Mouse (Mus musculus): ENCODE data around the gene Catip. TPM values are rescaled to one million over a fixed set of nuclear protein-coding genes. Genes with fewer than 3 reads are reported as not detected.

The Catip gene
- polyA plus RNA-seq, 1 experiment: 0.39 TPM

GRCm38 (mm10) chr1:74342308-74342707 lies 19.6 kb upstream of the Catip start:
- 86% methylated on average over 1 of the region's 1 CpGs for WGBS
- Histone ChIP-seq H3K4me3 (ENCODE audit: low read depth, low read length) (no peak overlapping the region), H3K27me3 (ENCODE audit: control insufficient read depth, insufficient read depth, low read length) (no peaks in the 10 kb centered on the region), H3K27ac (ENCODE audit: insufficient read depth, low read depth, low read length) (no peak overlapping the region), H3K4me1 (ENCODE audit: control insufficient read depth, insufficient read depth, insufficient read length, low read length) (peaks cover 2% of the 10 kb centered on the region; the same call in 1 of the 2 replicates), H3K36me3 (ENCODE audit: control insufficient read depth, insufficient read depth, low read length) (no peaks in the 10 kb centered on the region)
- TF ChIP-seq CTCF (IDR thresholded peaks at IDR 0.05; ENCODE audit: extremely low read depth, insufficient read length, insufficient replicate concordance, low read depth, low read length): no peak
- no peak for TF ChIP-seq POLR2A (IDR thresholded peaks at IDR 0.05; ENCODE audit: low read depth, low read length)

GRCm38 (mm10) chr1:74343161-74343560 lies 18.7 kb upstream of the Catip start:
- WGBS: 72% methylated on average over 5 of the region's 5 CpGs
- H3K27me3 ChIP-seq (ENCODE audit: control insufficient read depth, insufficient read depth, low read length): no peaks in the 10 kb centered on the region
- no peaks in the 10 kb centered on the region for H3K36me3 ChIP-seq (ENCODE audit: control insufficient read depth, insufficient read depth, low read length)
- TF ChIP-seq CTCF (IDR thresholded peaks at IDR 0.05; ENCODE audit: extremely low read depth, insufficient read length, insufficient replicate concordance, low read depth, low read length) (no peak), POLR2A (IDR thresholded peaks at IDR 0.05; ENCODE audit: low read depth, low read length) (no peak)
- no peak overlapping the region for H3K27ac ChIP-seq (ENCODE audit: insufficient read depth, low read depth, low read length)
- no peak overlapping the region for H3K4me3 ChIP-seq (ENCODE audit: low read depth, low read length)
- peaks cover 2% of the 10 kb centered on the region; the same call in 1 of the 2 replicates for H3K4me1 ChIP-seq (ENCODE audit: control insufficient read depth, insufficient read depth, insufficient read length, low read length)

GRCm38 (mm10) chr1:74344163-74344916 lies 17.6 kb upstream of the Catip start:
- peaks cover 2% of the 10 kb centered on the region; the same call in 1 of the 2 replicates for H3K4me1 ChIP-seq (ENCODE audit: control insufficient read depth, insufficient read depth, insufficient read length, low read length)
- 80% methylated on average over 11 of the region's 11 CpGs for WGBS
- TF ChIP-seq CTCF (IDR thresholded peaks at IDR 0.05; ENCODE audit: extremely low read depth, insufficient read length, insufficient replicate concordance, low read depth, low read length): no peak
- no peak for TF ChIP-seq POLR2A (IDR thresholded peaks at IDR 0.05; ENCODE audit: low read depth, low read length)
- no peaks in the 10 kb centered on the region for H3K36me3 ChIP-seq (ENCODE audit: control insufficient read depth, insufficient read depth, low read length)
- no peaks in the 10 kb centered on the region for H3K27me3 ChIP-seq (ENCODE audit: control insufficient read depth, insufficient read depth, low read length)
- H3K27ac ChIP-seq (ENCODE audit: insufficient read depth, low read depth, low read length): peak overlapping the region; percentile 46; the same call in 1 of the 2 replicates
- H3K4me3 ChIP-seq (ENCODE audit: low read depth, low read length): no peak overlapping the region

DNA sequence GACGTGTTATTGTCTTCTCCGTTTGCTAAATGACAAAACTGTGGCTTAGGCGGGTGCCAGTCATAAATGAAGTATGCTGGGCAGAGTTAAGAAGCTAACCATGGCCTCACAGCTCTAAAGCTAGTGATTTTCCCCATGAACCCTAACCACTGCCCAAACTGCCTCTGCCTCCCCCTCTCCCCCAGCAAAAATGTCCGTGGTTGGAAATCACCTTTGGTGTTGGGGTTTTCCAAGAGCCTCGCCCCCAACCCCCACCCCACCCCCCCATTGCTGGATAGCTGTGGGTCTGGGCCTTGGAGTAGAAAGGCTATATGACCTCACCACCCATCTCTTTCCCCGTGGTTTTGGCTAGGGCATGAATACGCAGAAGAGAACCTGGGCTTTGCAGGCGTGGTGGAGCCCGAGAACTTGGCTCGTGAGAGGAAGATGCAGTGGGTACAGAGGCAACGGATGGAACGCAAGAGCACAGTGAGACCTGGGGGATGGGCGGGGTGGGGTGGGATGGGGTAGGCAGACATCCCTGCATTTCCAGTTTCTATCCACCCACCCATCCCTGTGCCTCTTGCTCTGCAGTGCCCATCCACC lies 10.6 kb upstream of the Catip start:
- WGBS: 86% methylated on average over 13 of the region's 13 CpGs
- Histone ChIP-seq H3K27ac (ENCODE audit: insufficient read depth, low read depth, low read length) (no peak overlapping the region), H3K4me1 (ENCODE audit: control insufficient read depth, insufficient read depth, insufficient read length, low read length) (no peaks in the 10 kb centered on the region), H3K27me3 (ENCODE audit: control insufficient read depth, insufficient read depth, low read length) (no peaks in the 10 kb centered on the region), H3K36me3 (ENCODE audit: control insufficient read depth, insufficient read depth, low read length) (no peaks in the 10 kb centered on the region), H3K4me3 (ENCODE audit: low read depth, low read length) (no peak overlapping the region)
- TF ChIP-seq POLR2A (IDR thresholded peaks at IDR 0.05; ENCODE audit: low read depth, low read length): no peak
- TF ChIP-seq CTCF (IDR thresholded peaks at IDR 0.05; ENCODE audit: extremely low read depth, insufficient read length, insufficient replicate concordance, low read depth, low read length): no peak

DNA sequence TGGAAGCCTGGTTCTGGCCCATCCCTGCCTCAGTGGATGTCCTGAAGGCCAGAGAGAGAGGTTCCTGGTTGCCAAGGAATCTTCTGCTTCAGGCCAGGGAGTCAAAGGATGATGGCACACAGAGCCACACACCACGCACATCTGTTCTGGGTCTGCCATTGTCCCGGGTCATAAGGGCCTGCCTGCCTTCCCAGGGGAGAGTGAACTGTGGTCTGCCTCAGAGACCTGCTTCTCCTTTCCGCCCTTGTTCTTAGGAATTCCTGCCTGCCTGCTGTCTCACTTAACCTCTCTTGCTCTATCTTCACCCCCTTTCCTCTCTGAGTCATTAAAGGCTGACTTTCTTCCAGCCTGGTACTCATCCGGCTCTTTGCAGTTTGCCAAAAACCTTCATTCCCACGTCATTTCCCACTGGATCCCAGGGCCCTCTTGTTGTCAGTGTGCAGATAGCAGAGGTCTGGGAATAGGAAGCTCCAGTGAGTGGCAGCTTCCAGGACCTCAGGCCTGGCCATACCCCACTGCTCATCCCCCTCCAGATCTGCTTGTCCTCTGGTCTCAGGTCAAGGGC lies 9.3 kb upstream of the Catip start:
- 86% methylated on average over 5 of the region's 5 CpGs for WGBS
- no peaks in the 10 kb centered on the region for H3K4me1 ChIP-seq (ENCODE audit: control insufficient read depth, insufficient read depth, insufficient read length, low read length)
- H3K27ac ChIP-seq (ENCODE audit: insufficient read depth, low read depth, low read length): no peak overlapping the region
- no peak overlapping the region for H3K4me3 ChIP-seq (ENCODE audit: low read depth, low read length)
- H3K36me3 ChIP-seq (ENCODE audit: control insufficient read depth, insufficient read depth, low read length): no peaks in the 10 kb centered on the region
- no peaks in the 10 kb centered on the region for H3K27me3 ChIP-seq (ENCODE audit: control insufficient read depth, insufficient read depth, low read length)
- no peak for TF ChIP-seq CTCF (IDR thresholded peaks at IDR 0.05; ENCODE audit: extremely low read depth, insufficient read length, insufficient replicate concordance, low read depth, low read length)
- TF ChIP-seq POLR2A (IDR thresholded peaks at IDR 0.05; ENCODE audit: low read depth, low read length): no peak

GRCm38 (mm10) chr1:74353453-74354229 lies 8.3 kb upstream of the Catip start:
- WGBS: 84% methylated on average over 9 of the region's 9 CpGs
- H3K27ac ChIP-seq (ENCODE audit: insufficient read depth, low read depth, low read length): no peak overlapping the region
- no peaks in the 10 kb centered on the region for H3K36me3 ChIP-seq (ENCODE audit: control insufficient read depth, insufficient read depth, low read length)
- H3K27me3 ChIP-seq (ENCODE audit: control insufficient read depth, insufficient read depth, low read length): no peaks in the 10 kb centered on the region
- H3K4me1 ChIP-seq (ENCODE audit: control insufficient read depth, insufficient read depth, insufficient read length, low read length): no peaks in the 10 kb centered on the region
- no peak for TF ChIP-seq CTCF (IDR thresholded peaks at IDR 0.05; ENCODE audit: extremely low read depth, insufficient read length, insufficient replicate concordance, low read depth, low read length)
- TF ChIP-seq POLR2A (IDR thresholded peaks at IDR 0.05; ENCODE audit: low read depth, low read length): no peak
- H3K4me3 ChIP-seq (ENCODE audit: low read depth, low read length): no peak overlapping the region
